Comparison of ENCODE assay signal across 21 mouse cellular contexts in the genomic region with DNA sequence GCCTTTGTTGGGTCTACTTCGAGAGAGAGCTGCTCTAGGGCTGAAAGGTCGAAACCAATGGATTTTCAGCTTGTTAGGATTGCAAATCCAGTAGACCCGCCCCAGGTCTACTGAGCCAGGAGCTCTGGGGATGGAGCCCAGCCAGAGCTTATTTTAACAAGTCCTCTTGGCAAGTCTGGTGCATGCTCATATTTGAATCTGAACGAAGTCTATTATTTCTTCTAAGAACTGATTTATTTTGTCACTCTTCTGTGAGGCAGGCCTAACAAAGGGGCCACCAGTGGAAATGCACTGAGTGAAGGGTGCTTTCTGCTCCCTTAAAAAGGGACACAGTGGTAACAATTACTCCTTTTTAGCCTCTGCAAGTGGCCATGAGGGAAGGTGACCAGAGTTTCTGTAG. TPM values are rescaled to one million over a fixed set of nuclear protein-coding genes. Genes with fewer than 3 reads are reported as not detected.
A peak's percentile ranks its signal among the peaks of the same experiment; 100 is the strongest.
DNase-seq lines count a peak whose midpoint lies in the region; ATAC-seq and TF ChIP-seq lines count a peak whose summit lies in the region.
"Had no signal": no experiment of that assay in that cellular context is flagged by ENCODE, and none has a peak within 500 bp of the region (broad histone marks: within the 10 kb centered on the region; RNA-seq: fewer than 3 reads in every experiment).

No protein-coding gene starts in this region.

- H3K9me3 ChIP-seq in forebrain, embryonic 15.5 days: no peaks in the 10 kb centered on the region
- H3K9me3 ChIP-seq in forebrain, embryonic 11.5 days (ENCODE audit: control insufficient read depth, low read length): no peaks in the 10 kb centered on the region
- no peaks in the 10 kb centered on the region for H3K9me3 ChIP-seq in midbrain, embryonic 16.5 days (replicated peaks; ENCODE audit: control insufficient read depth, low read length, poor library complexity, severe bottlenecking)
- no peaks in the 10 kb centered on the region for H3K9me3 ChIP-seq in midbrain, embryonic 15.5 days
- H3K9me3 ChIP-seq: neural tube, embryonic 13.5 days had no signal

- no peak overlapping the region for H3K4me2 ChIP-seq in forebrain, embryonic 15.5 days (replicated peaks)
- no peak overlapping the region for H3K4me2 ChIP-seq in forebrain, embryonic 11.5 days (ENCODE audit: low read depth, low read length, severe bottlenecking)
- H3K4me2 ChIP-seq in midbrain, embryonic 16.5 days (ENCODE audit: low read length): no peak overlapping the region
- no peak overlapping the region for H3K4me2 ChIP-seq in midbrain, embryonic 15.5 days
- H3K4me2 ChIP-seq: liver, embryonic 11.5 days; lung, embryonic 14.5 days; neural tube, embryonic 13.5 days had no signal

- no peak for TF ChIP-seq POLR2A in kidney, adult 2 months (IDR thresholded peaks at IDR 0.05; ENCODE audit: low read depth, low read length)

- peak; percentile 91 for ATAC-seq in forebrain, embryonic 15.5 days (replicated peaks)
- no peak for ATAC-seq in forebrain, embryonic 11.5 days (replicated peaks; ENCODE audit: low FRiP score)
- peak; percentile 64 for ATAC-seq in midbrain, embryonic 16.5 days
- ATAC-seq in midbrain, embryonic 15.5 days (replicated peaks): no peak
- ATAC-seq: hindbrain, embryonic 16.5 days had no signal

- whole genome bisulfite sequencing in forebrain, embryonic 15.5 days: 32% methylated on average over 4 of the region's 4 CpGs
- WGBS in forebrain, embryonic 11.5 days: 73% methylated on average over 4 of the region's 4 CpGs
- WGBS in midbrain, embryonic 16.5 days: 55% methylated on average over 4 of the region's 4 CpGs
- WGBS in midbrain, embryonic 15.5 days: 47% methylated on average over 4 of the region's 4 CpGs
- 73% methylated on average over 4 of the region's 4 CpGs for WGBS in kidney, adult 2 months

- no peak overlapping the region for H3K9ac ChIP-seq in forebrain, embryonic 15.5 days (replicated peaks)
- no peak overlapping the region for H3K9ac ChIP-seq in forebrain, embryonic 11.5 days (ENCODE audit: low read length)
- no peak overlapping the region for H3K9ac ChIP-seq in midbrain, embryonic 16.5 days (ENCODE audit: low read depth, low read length)
- no peak overlapping the region for H3K9ac ChIP-seq in midbrain, embryonic 15.5 days
- H3K9ac ChIP-seq: lung, embryonic 14.5 days; neural tube, embryonic 13.5 days had no signal

- H3K27ac ChIP-seq in forebrain, embryonic 15.5 days (replicated peaks): peak overlapping the region; percentile 50; the same call in 1 of the 2 replicates
- H3K27ac ChIP-seq in forebrain, embryonic 11.5 days (ENCODE audit: low read depth, low read length): no peak overlapping the region
- no peak overlapping the region for H3K27ac ChIP-seq in midbrain, embryonic 16.5 days (ENCODE audit: low read length)
- no peak overlapping the region for H3K27ac ChIP-seq in midbrain, embryonic 15.5 days
- no peak overlapping the region for H3K27ac ChIP-seq in kidney, adult 2 months (ENCODE audit: insufficient read depth, low read depth, low read length)
- H3K27ac ChIP-seq: macrophage; neural tube, embryonic 13.5 days; stomach, postnatal 0 days had no signal

- no peak for DNase-seq in forebrain, embryonic 11.5 days (ENCODE audit: low spot score)
- peak; percentile 9 to 41 for DNase-seq in layer of hippocampus, adult 8-10 months (ENCODE audit: low spot score in 2 of 2)
- DNase-seq in retina, embryonic 14.5 days (ENCODE audit: low spot score): no peak
- no peak for DNase-seq in kidney, adult 2 months
- DNase-seq: cerebellum, adult 2 months; kidney, adult 8-10 months; kidney, postnatal 4 days; lung, embryonic 14.5 days; thymus, postnatal 4 days had no signal

- no peaks in the 10 kb centered on the region for H3K36me3 ChIP-seq in forebrain, embryonic 15.5 days
- H3K36me3 ChIP-seq in forebrain, embryonic 11.5 days (ENCODE audit: control insufficient read depth, insufficient read depth, low read length): no peaks in the 10 kb centered on the region
- no peaks in the 10 kb centered on the region for H3K36me3 ChIP-seq in midbrain, embryonic 16.5 days (ENCODE audit: control insufficient read depth, insufficient read depth, low read length)
- H3K36me3 ChIP-seq in midbrain, embryonic 15.5 days (replicated peaks): no peaks in the 10 kb centered on the region
- H3K36me3 ChIP-seq in kidney, adult 2 months (ENCODE audit: control insufficient read depth, insufficient read depth, low read length): no peaks in the 10 kb centered on the region
- H3K36me3 ChIP-seq: neural tube, embryonic 13.5 days had no signal

- peaks cover 12% of the 10 kb centered on the region; the same call in 1 of the 2 replicates for H3K4me1 ChIP-seq in forebrain, embryonic 15.5 days
- H3K4me1 ChIP-seq in forebrain, embryonic 11.5 days (replicated peaks; ENCODE audit: control insufficient read depth, insufficient read depth, low read length): no peaks in the 10 kb centered on the region
- H3K4me1 ChIP-seq in midbrain, embryonic 16.5 days (ENCODE audit: control insufficient read depth, insufficient read depth, low read length): no peaks in the 10 kb centered on the region
- H3K4me1 ChIP-seq in midbrain, embryonic 15.5 days: no peaks in the 10 kb centered on the region
- H3K4me1 ChIP-seq in kidney, adult 2 months (ENCODE audit: control insufficient read depth, insufficient read depth, low read length): no peaks in the 10 kb centered on the region
- H3K4me1 ChIP-seq: neural tube, embryonic 13.5 days had no signal

- no peak overlapping the region for H3K4me3 ChIP-seq in forebrain, embryonic 15.5 days
- no peak overlapping the region for H3K4me3 ChIP-seq in forebrain, embryonic 11.5 days (ENCODE audit: low read depth, low read length)
- H3K4me3 ChIP-seq in midbrain, embryonic 16.5 days (ENCODE audit: low read depth, low read length): no peak overlapping the region
- H3K4me3 ChIP-seq in midbrain, embryonic 15.5 days: no peak overlapping the region
- no peak overlapping the region for H3K4me3 ChIP-seq in kidney, adult 2 months (ENCODE audit: insufficient read depth, low read depth, low read length)
- H3K4me3 ChIP-seq: neural tube, embryonic 13.5 days had no signal

- no peaks in the 10 kb centered on the region for H3K27me3 ChIP-seq in forebrain, embryonic 15.5 days
- H3K27me3 ChIP-seq in forebrain, embryonic 11.5 days (ENCODE audit: control insufficient read depth, insufficient read depth, low read length): no peaks in the 10 kb centered on the region
- H3K27me3 ChIP-seq in midbrain, embryonic 16.5 days (ENCODE audit: control insufficient read depth, insufficient read depth, low read depth, low read length): no peaks in the 10 kb centered on the region
- H3K27me3 ChIP-seq in midbrain, embryonic 15.5 days (replicated peaks): no peaks in the 10 kb centered on the region
- H3K27me3 ChIP-seq in kidney, adult 2 months (replicated peaks; ENCODE audit: control insufficient read depth, insufficient read depth, low read length): no peaks in the 10 kb centered on the region
- H3K27me3 ChIP-seq: neural tube, embryonic 13.5 days had no signal

- TF ChIP-seq CTCF in kidney, adult 2 months (conservative IDR thresholded peaks at IDR 0.05; ENCODE audit: insufficient read depth, insufficient read length, low read depth, low read length): no peak

RNA-seq across cellular contexts. Expression of a gene that starts 24.3 kb away (rescaled TPM):
- polyA plus RNA-seq in forebrain, embryonic 15.5 days (2015; fragmentation: Nextera tagmentation; extraction: Ambion mirVana): 2.6 and 2.7 TPM in 2 replicates
- polyA plus RNA-seq in forebrain, embryonic 11.5 days (2014; fragmentation: Nextera tagmentation; extraction: Ambion mirVana): 0.15 and 0.29 TPM in 2 replicates
- polyA plus RNA-seq in midbrain, embryonic 16.5 days (2015; fragmentation: Nextera tagmentation; extraction: Ambion mirVana): 7.6 and 7.8 TPM in 2 replicates
- polyA plus RNA-seq in midbrain, embryonic 15.5 days (2015; fragmentation: Nextera tagmentation; extraction: Ambion mirVana): 7.1 and 7.3 TPM in 2 replicates
- total RNA-seq in layer of hippocampus, adult 8-10 months (2022): 1 to 10 TPM; 7.2 to 8.0 (median 7.5) TPM
- polyA plus RNA-seq in kidney, adult 2 months (2012; rRNA removed): 0.03 and 0.05 TPM in 2 replicates
- total RNA-seq: gastrocnemius, adult 8-10 months; heart, postnatal 25 days; monocyte, adult 5-6 weeks had no signal
- polyA plus RNA-seq: C2C12, macrophage had no signal

Comparison
In these comparisons a context has a peak if more than half of its experiments do, and no peak if none do; other contexts are left out.
1. ATAC-seq: peak in forebrain, embryonic 15.5 days (single experiment) and midbrain, embryonic 16.5 days (single experiment); none in forebrain, embryonic 11.5 days (single experiment) and midbrain, embryonic 15.5 days (single experiment).
2. DNase-seq: peak in layer of hippocampus, adult 8-10 months (2 of 2); none in forebrain, embryonic 11.5 days (single experiment), retina, embryonic 14.5 days (single experiment) and kidney, adult 2 months (single experiment).